Mouse (Mus musculus) CD4-positive naive resting alpha-beta T cell, adult 57 days (primary cell): ENCODE data around the gene Ugt2b35. TPM values are rescaled to one million over a fixed set of nuclear protein-coding genes. Genes with fewer than 3 reads are reported as not detected.

Experiments used
- total RNA-seq: library from RNA; stranded (reverse); gene quantifications from one replicate; pipeline ENCODE4 v1.2.4, GENCODE M21; 2023

The Ugt2b35 gene
- not detected for total RNA-seq

GRCm38 (mm10) chr5:87000395-87001073 is at the start of gene Ugt2b35:
Gene Ugt2b35 (plus strand): TSS chr5:87000860.

Other genes with a start within 250 kb of the Ugt2b35 start
- gene Ythdc1, start 196.6 kb upstream of the Ugt2b35 start, total RNA-seq = 258 TPM
- not detected for gene Ugt2b34, start 93.9 kb upstream of the Ugt2b35 start, total RNA-seq
- gene Ugt2b1, start 74.3 kb upstream of the Ugt2b35 start, total RNA-seq = not detected
- not detected for gene Ugt2b36, start 91.7 kb downstream of the Ugt2b35 start, total RNA-seq
- not detected for gene Ugt2b5, start 139.5 kb downstream of the Ugt2b35 start, total RNA-seq